Mouse (Mus musculus): Measurements from ENCODE around the gene Gm9945. TPM values are rescaled to one million over a fixed set of nuclear protein-coding genes. Genes with fewer than 3 reads are reported as not detected.
A peak's percentile ranks its signal among the peaks of the same experiment; 100 is the strongest.

Gene Gm9945
- polyA plus RNA-seq, 1 experiment from 2014 or later: not detected

DNA sequence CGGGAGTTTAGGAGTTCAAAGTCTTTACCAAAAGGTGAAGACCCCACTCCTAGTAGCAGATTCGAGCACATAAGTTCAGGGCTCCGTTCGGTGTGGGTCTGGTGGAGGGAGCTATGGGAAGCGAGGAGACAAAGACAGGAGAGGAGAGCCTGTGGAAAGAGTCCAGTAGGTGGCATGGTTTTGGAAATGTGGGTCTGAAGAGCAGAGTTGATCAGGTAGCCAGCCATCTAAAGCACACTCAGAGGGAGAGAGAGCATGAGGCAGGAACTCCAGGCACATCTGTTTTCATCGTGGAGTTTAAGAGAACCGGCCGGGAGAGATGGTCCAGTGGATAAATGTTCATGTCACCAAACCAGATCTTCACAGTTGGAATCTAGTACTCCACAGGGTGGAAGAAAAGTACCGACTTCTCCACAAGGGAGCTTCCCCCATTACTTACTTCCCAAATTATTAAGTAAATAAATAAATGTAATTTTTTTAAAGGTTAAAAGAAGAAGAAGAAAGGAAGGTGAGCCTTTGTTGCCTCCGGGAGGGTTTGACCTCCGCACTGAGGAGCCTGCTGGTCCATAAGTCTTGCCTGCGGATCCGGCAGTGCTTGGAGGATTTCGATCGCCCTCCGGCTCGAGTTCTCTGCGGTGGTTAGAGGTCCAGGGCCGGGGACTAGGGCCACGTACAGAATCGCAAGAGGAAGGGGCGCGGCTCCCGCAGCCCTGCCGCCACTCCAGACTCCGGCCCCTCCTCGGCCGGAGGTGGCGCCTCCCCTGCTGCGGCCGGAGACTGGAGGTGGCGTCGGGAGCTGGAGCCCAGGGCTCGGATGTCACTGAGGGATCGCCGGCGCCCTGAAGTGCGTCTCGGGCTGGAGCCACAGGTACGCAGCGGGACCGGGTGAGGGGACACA lies 23.2 kb upstream of the Gm9945 start, which contains the start of the genes Gm10447 and Shroom1:
Gene Gm10447, minus strand, starts transcription at position 637 of the 898 bp plus-strand sequence.
Gene Shroom1, plus strand, starts transcription at position 732 of the 898 bp plus-strand sequence.
- peak within 1 kb of the TSS; percentile 56 for H3K4me3 ChIP-seq (ENCODE audit: low read depth, low read length)
- H3K4me1 ChIP-seq (replicated peaks; ENCODE audit: control insufficient read depth, insufficient read depth, low read length): no peaks in the 10 kb centered on the region
- DNase-seq (ENCODE audit: low spot score): peak; percentile 77
- ATAC-seq (replicated peaks; ENCODE audit: low FRiP score, low TSS enrichment, low read depth): peak; percentile 85
- H3K9ac ChIP-seq (ENCODE audit: low read length): peak within 1 kb of the TSS; percentile 49
- no peaks in the 10 kb centered on the region for H3K36me3 ChIP-seq (ENCODE audit: control insufficient read depth, insufficient read depth, low read length)
- peaks cover 15% of the 10 kb centered on the region for H3K27me3 ChIP-seq (replicated peaks; ENCODE audit: control insufficient read depth, insufficient read depth, low read length)
- no peak within 1 kb of the TSS for H3K27ac ChIP-seq (ENCODE audit: low read depth)
- 4% methylated on average over 42 of the region's 42 CpGs for WGBS
- H3K9me3 ChIP-seq (ENCODE audit: control insufficient read depth, low read length): no peaks in the 10 kb centered on the region
- peak within 1 kb of the TSS; percentile 87 for H3K4me2 ChIP-seq (ENCODE audit: low read length)

DNA sequence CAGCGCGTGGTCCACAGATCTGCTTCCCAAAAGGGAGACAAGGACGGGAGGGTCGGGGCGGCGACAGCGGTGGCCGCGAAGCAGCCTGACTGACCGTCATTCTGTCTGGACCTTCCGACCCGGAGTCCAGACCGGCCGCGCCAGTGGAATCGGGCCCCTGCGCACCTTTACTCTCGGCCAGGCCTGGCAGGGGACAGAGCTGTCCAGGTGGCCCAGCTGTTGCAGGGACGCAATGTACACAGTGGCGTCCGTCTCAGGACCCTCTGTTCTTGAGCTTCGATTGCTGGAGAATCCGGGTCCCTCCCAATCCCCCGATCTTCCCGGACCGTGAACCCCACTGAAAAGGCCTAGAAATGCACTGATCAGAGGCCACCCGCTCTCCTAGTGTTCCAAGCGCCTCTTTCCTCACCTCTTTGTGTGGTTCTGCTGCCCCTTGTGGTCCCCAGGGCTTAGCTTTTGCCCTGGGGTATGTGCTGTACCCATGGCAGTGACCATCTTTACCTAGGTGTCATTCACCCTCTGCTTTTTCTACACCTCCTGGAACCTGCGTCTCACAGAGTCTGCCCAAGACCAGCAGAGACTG lies 22.5 kb upstream of the Gm9945 start:
- peak overlapping the region; percentile 87 for H3K4me2 ChIP-seq (ENCODE audit: low read length)
- WGBS: 8% methylated on average over 29 of the region's 29 CpGs
- H3K9me3 ChIP-seq (ENCODE audit: control insufficient read depth, low read length): no peaks in the 10 kb centered on the region
- DNase-seq (ENCODE audit: low spot score): no peak
- peak overlapping the region; percentile 56 for H3K4me3 ChIP-seq (ENCODE audit: low read depth, low read length)
- H3K9ac ChIP-seq (ENCODE audit: low read length): peak overlapping the region; percentile 49
- no peak overlapping the region for H3K27ac ChIP-seq (ENCODE audit: low read depth)
- H3K27me3 ChIP-seq (replicated peaks; ENCODE audit: control insufficient read depth, insufficient read depth, low read length): peaks cover 23% of the 10 kb centered on the region
- peak; percentile 28 for ATAC-seq (replicated peaks; ENCODE audit: low FRiP score, low TSS enrichment, low read depth)
- no peaks in the 10 kb centered on the region for H3K36me3 ChIP-seq (ENCODE audit: control insufficient read depth, insufficient read depth, low read length)
- H3K4me1 ChIP-seq (replicated peaks; ENCODE audit: control insufficient read depth, insufficient read depth, low read length): no peaks in the 10 kb centered on the region

DNA sequence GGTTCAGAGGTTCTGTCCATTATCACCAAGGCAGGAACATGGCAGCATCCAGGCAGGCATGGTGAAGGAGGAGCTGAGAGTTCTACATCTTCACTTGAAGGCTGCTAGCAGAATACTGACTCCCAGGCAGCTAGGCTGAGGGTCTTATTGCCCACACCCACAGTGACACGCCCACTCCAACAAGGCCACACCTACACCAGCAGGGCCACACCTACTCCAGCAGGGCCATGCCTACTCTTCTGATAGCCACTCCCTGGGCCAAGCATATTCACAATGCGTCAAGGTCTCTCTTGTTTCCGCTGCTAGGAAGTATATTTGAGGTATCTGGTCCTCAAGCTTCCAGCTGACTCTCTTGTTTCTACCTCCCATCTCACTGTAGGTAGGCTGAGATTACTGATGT lies 21.0 kb upstream of the Gm9945 start:
- no peak for DNase-seq (ENCODE audit: low spot score)
- Histone ChIP-seq H3K36me3 (ENCODE audit: control insufficient read depth, insufficient read depth, low read length) (no peaks in the 10 kb centered on the region), H3K4me2 (ENCODE audit: low read length) (no peak overlapping the region), H3K27me3 (replicated peaks; ENCODE audit: control insufficient read depth, insufficient read depth, low read length) (peaks cover 38% of the 10 kb centered on the region), H3K27ac (ENCODE audit: low read depth) (no peak overlapping the region), H3K9me3 (ENCODE audit: control insufficient read depth, low read length) (no peaks in the 10 kb centered on the region), H3K4me3 (ENCODE audit: low read depth, low read length) (no peak overlapping the region), H3K9ac (ENCODE audit: low read length) (no peak overlapping the region), H3K4me1 (replicated peaks; ENCODE audit: control insufficient read depth, insufficient read depth, low read length) (no peaks in the 10 kb centered on the region)
- WGBS: 58% methylated on average over 3 of the region's 3 CpGs
- no peak for ATAC-seq (replicated peaks; ENCODE audit: low FRiP score, low TSS enrichment, low read depth)

DNA sequence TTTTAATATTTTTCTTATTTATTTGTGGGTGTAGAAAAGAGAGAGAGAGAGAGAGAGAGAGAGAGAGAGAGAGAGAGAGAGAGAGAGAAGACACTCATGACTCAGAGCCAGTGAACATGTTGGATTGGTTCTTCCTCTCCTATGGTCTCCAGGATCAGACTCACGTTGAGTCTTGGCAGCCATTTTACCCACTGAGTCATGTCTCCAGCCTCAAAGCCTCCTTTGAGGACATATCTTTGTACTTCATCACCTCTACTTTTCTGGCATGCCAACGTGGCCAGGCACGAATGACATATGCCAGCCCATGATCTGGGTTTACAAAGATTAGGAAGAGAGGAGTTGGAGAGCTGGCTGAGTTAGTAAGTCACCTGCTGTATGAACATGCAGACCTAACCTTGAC lies 19.8 kb upstream of the Gm9945 start:
- Histone ChIP-seq H3K27me3 (replicated peaks; ENCODE audit: control insufficient read depth, insufficient read depth, low read length) (peaks cover 50% of the 10 kb centered on the region), H3K4me1 (replicated peaks; ENCODE audit: control insufficient read depth, insufficient read depth, low read length) (no peaks in the 10 kb centered on the region), H3K9me3 (ENCODE audit: control insufficient read depth, low read length) (no peaks in the 10 kb centered on the region), H3K27ac (ENCODE audit: low read depth) (no peak overlapping the region), H3K4me3 (ENCODE audit: low read depth, low read length) (no peak overlapping the region), H3K4me2 (ENCODE audit: low read length) (no peak overlapping the region), H3K9ac (ENCODE audit: low read length) (no peak overlapping the region), H3K36me3 (ENCODE audit: control insufficient read depth, insufficient read depth, low read length) (no peaks in the 10 kb centered on the region)
- DNase-seq (ENCODE audit: low spot score): no peak
- ATAC-seq (replicated peaks; ENCODE audit: low FRiP score, low TSS enrichment, low read depth): no peak
- 78% methylated on average over 3 of the region's 3 CpGs for WGBS

DNA sequence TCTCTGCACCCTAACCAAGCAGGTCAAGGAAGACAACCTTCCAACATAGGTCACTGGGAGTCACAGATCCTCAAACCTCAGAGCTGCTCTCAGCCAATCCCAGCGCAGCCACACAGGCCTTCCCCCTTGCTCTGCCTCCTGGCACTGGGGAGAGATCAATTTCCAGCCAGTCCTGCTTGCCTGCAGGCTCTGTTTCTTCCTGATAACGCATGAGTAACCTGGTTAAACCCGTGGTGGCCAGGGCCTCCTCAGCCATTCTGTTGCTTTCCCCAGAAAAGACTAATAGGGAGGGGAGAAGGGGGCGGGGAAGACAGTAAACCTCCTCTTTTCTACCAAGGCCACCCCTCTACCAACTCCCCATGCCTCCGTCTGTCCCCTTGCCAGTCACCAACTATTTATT lies 18.2 kb upstream of the Gm9945 start:
- H3K4me3 ChIP-seq (ENCODE audit: low read depth, low read length): no peak overlapping the region
- no peak for DNase-seq (ENCODE audit: low spot score)
- H3K27me3 ChIP-seq (replicated peaks; ENCODE audit: control insufficient read depth, insufficient read depth, low read length): peaks cover 60% of the 10 kb centered on the region

DNA sequence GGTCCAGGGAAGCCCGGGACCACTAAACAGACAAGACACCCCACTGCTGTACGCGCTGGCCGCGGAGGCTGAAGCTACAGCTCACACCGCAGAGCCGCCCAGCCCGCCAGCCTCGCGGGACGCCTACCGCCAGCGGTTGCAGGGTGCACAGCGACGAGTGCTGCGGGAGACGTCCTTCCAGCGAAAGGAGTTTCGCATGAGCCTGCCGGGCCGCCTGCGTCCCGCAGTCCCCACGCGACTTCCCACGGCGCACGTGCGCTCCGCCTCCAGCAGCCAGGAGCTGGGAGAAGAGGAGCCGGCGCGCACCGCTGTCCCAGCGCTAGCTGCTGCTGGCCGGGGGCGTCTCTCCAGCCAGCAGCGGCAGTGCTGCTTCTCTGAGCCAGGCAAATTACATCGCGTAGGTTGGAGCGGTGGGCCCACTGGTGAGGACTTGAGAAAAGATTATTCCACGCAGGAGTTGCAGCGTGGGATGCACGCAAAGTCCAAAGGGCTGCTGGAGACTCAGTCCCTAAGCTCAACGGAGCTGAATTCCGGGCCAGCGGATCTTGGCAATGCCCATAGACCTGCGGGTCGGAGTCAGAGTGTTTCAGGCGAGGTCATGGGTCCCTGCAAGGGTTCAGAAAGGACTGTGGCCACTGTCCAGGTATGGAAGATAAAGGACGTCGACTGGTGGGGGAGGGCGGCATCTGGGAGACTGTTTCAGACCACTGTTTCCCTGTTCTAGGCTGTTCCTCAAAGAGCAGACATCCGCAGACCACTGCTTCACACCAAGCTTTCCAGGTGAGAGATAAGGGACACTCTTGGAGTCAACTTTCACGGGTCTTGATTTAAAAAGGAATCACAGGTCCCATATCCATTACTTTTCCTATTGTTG lies 16.2 kb upstream of the Gm9945 start:
- 7% methylated on average over 55 of the region's 55 CpGs for WGBS
- peak overlapping the region; percentile 29 for H3K9ac ChIP-seq (ENCODE audit: low read length)
- H3K4me1 ChIP-seq (replicated peaks; ENCODE audit: control insufficient read depth, insufficient read depth, low read length): 0 out of 2 replicates have a peak, but pooled peaks cover 4% of the 10 kb centered on the region
- H3K27me3 ChIP-seq (replicated peaks; ENCODE audit: control insufficient read depth, insufficient read depth, low read length): peaks cover 53% of the 10 kb centered on the region
- H3K9me3 ChIP-seq (ENCODE audit: control insufficient read depth, low read length): no peaks in the 10 kb centered on the region
- DNase-seq (ENCODE audit: low spot score) (peak; percentile 78), ATAC-seq (replicated peaks; ENCODE audit: low FRiP score, low TSS enrichment, low read depth) (no peak)
- no peaks in the 10 kb centered on the region for H3K36me3 ChIP-seq (ENCODE audit: control insufficient read depth, insufficient read depth, low read length)
- peak overlapping the region; percentile 40 for H3K4me3 ChIP-seq (ENCODE audit: low read depth, low read length)
- H3K27ac ChIP-seq (ENCODE audit: low read depth): no peak overlapping the region
- peak overlapping the region; percentile 89 for H3K4me2 ChIP-seq (ENCODE audit: low read length)

More for the DNA sequence above, 18.2 kb upstream of the Gm9945 start:
- Histone ChIP-seq H3K9me3 (ENCODE audit: control insufficient read depth, low read length) (no peaks in the 10 kb centered on the region), H3K4me2 (ENCODE audit: low read length) (no peak overlapping the region), H3K36me3 (ENCODE audit: control insufficient read depth, insufficient read depth, low read length) (no peaks in the 10 kb centered on the region), H3K4me1 (replicated peaks; ENCODE audit: control insufficient read depth, insufficient read depth, low read length) (0 out of 2 replicates have a peak, but pooled peaks cover 2% of the 10 kb centered on the region), H3K9ac (ENCODE audit: low read length) (no peak overlapping the region), H3K27ac (ENCODE audit: low read depth) (no peak overlapping the region)
- WGBS: 27% methylated on average over 5 of the region's 5 CpGs
- no peak for ATAC-seq (replicated peaks; ENCODE audit: low FRiP score, low TSS enrichment, low read depth)

DNA sequence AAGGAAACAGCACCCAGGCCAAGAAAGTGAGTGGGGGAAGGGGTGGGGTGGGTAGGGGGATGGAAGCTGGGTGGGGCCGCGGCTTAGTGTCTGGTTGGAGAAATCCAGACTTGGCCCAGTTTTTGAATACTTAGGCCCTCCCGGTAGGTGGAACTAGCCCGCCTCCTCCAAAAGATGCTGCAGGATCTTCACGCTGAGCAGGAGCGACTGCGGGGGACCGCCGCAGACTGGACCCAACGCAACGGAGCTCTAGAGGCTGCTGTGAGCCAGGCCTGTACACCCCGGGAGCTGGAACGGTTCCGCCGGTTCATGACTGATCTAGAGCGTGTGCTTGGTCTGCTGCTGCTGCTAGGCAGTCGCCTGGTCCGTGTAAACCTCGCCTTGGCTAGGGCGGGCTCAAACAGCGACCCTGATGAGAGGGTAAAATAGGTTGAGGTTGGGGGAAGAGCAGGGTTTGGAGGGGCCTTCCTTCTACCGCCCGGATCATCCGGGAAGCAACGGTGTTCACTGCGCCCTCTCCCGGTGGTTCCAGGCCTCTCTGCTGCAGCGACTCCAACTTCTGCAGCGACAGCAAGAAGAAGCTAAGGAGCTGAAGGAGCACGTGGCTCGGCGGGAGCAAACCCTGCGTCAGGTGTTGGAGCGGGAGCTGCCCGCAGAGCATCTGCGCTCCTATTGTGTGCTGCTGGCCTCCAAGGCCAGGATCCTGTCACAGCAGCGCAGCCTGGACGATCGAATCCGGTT lies 13.6 kb upstream of the Gm9945 start:
- peak overlapping the region; percentile 55 for H3K4me2 ChIP-seq (ENCODE audit: low read length)
- peak overlapping the region; percentile 32 for H3K4me3 ChIP-seq (ENCODE audit: low read depth, low read length)
- peak; percentile 24; the same call in 1 of the 2 replicates for ATAC-seq (replicated peaks; ENCODE audit: low FRiP score, low TSS enrichment, low read depth)
- H3K27me3 ChIP-seq (replicated peaks; ENCODE audit: control insufficient read depth, insufficient read depth, low read length): peaks cover 65% of the 10 kb centered on the region
- DNase-seq (ENCODE audit: low spot score): peak; percentile 91
- 9% methylated on average over 40 of the region's 40 CpGs for WGBS
- H3K36me3 ChIP-seq (ENCODE audit: control insufficient read depth, insufficient read depth, low read length): no peaks in the 10 kb centered on the region
- H3K9me3 ChIP-seq (ENCODE audit: control insufficient read depth, low read length): no peaks in the 10 kb centered on the region
- H3K9ac ChIP-seq (ENCODE audit: low read length): no peak overlapping the region
- peaks cover 4% of the 10 kb centered on the region; the same call in 1 of the 2 replicates for H3K4me1 ChIP-seq (replicated peaks; ENCODE audit: control insufficient read depth, insufficient read depth, low read length)
- H3K27ac ChIP-seq (ENCODE audit: low read depth): no peak overlapping the region
